Mouse (Mus musculus) CH12.LX (cell line): Measurements from ENCODE around the gene Arpp21.

Experiments
- CTCF ChIP-seq, 2 experiments: IDR thresholded peaks in 1 of 2; conservative IDR thresholded peaks in 1 of 2; 2 replicates each; pipeline ENCODE4 v1.5.1; 2011 to 2012; ENCODE audit warnings: low read depth in 2 of 2, low read length in 2 of 2, improper control_type of control experiment in 1 of 2, inconsistent platforms in 1 of 2, mild to moderate bottlenecking in 1 of 2, moderate library complexity in 1 of 2
- ETS1 ChIP-seq: conservative IDR thresholded peaks from 2 replicates; pipeline ENCODE4 v1.6.1; 2012; ENCODE audit warnings: low read depth, mild to moderate bottlenecking, inconsistent platforms, low read length, improper control_type of control experiment, moderate library complexity
- IRF4 ChIP-seq: IDR thresholded peaks from 2 replicates; pipeline ENCODE4 v1.6.1; 2014; ENCODE audit warnings: low read depth, mild to moderate bottlenecking, inconsistent platforms, low read length, improper control_type of control experiment
- KAT2A ChIP-seq: IDR thresholded peaks from 2 replicates; pipeline ENCODE4 v1.6.1; 2012; ENCODE audit warnings: low read length, improper control_type of control experiment, inconsistent platforms; ENCODE audit not compliant: insufficient replicate concordance
- PAX5 ChIP-seq: IDR thresholded peaks from 2 replicates; pipeline ENCODE4 v1.6.1; 2012; ENCODE audit warnings: low read length, inconsistent platforms, mixed read lengths
- RCOR1 ChIP-seq: conservative IDR thresholded peaks from 2 replicates; pipeline ENCODE4 v1.6.1; 2012; ENCODE audit warnings: low read depth, mild to moderate bottlenecking, inconsistent platforms, low read length, improper control_type of control experiment
- TBP ChIP-seq: conservative IDR thresholded peaks from 2 replicates; pipeline ENCODE4 v1.6.1; 2011; ENCODE audit warnings: low read depth, low read length, improper control_type of control experiment
- USF1 ChIP-seq: IDR thresholded peaks from 2 replicates; pipeline ENCODE4 v1.6.1; 2014; ENCODE audit warnings: low read depth, mild to moderate bottlenecking, inconsistent platforms, low read length, improper control_type of control experiment
- ZMIZ1 ChIP-seq: IDR thresholded peaks from 2 replicates; pipeline ENCODE4 v1.6.1; 2012; ENCODE audit warnings: low read depth, mild to moderate bottlenecking, inconsistent platforms, low read length, improper control_type of control experiment

GRCm38 (mm10) chr9:112260696-112261095 is 25.0 kb upstream of the Arpp21 start:
- no peak for TF ChIP-seq IRF4
- no peak for TF ChIP-seq PAX5
- no peak for TF ChIP-seq TBP
- no peak for TF ChIP-seq RCOR1
- no peak for TF ChIP-seq CTCF (conservative IDR thresholded peaks at IDR 0.05 in 1 of 2, IDR thresholded peaks at IDR 0.05 in 1 of 2; ENCODE audit: low read depth in 2 of 2, low read length in 2 of 2)
- TF ChIP-seq USF1: no peak
- no peak for TF ChIP-seq ZMIZ1
- TF ChIP-seq ETS1: no peak
- TF ChIP-seq KAT2A: no peak
